In the genomic region with DNA sequence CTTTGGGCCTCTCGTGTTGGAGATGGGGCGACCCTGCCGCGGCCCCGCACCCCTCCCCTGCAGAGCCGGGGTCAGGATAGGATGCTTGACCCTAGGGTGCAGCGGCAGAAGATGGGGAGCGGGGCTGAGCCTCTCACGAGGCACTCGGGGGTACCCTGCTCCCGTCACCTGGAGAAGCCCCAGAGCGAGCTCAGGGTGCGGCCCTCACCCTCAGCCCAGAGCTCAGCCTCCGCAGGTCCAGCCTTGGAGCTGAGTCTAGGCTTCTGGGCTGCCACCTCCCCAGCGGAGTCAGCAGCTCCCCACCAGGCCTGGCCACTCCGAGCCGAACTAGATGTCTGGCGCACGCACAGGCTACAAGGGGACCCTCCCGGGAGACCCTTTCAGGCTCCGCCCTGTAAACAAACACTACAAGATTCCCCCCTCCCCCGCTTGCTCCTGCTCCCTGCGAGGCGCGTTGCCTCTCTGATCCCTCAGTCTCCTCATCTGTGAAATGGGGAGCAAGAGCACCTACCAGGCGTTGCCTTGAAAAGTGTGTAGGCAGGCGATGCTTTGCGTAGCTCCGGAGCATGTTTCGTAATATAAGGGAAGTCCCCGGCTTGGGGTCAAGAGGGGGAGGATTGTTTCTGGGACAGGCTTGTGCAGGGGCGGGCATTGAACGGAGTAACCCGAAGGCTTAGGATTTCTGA, we compare ENCODE assay signal across 8 mouse cellular contexts. TPM values are rescaled to one million over a fixed set of nuclear protein-coding genes. Genes with fewer than 3 reads are reported as not detected.
DNase-seq lines count a peak whose midpoint lies in the region; ATAC-seq and TF ChIP-seq lines count a peak whose summit lies in the region.

No protein-coding gene starts in this region.

- no peak for TF ChIP-seq CTCF in kidney, adult 2 months (conservative IDR thresholded peaks at IDR 0.05; ENCODE audit: insufficient read depth, insufficient read length, low read depth, low read length)

- no peaks in the 10 kb centered on the region for H3K9me3 ChIP-seq in heart, embryonic 11.5 days (replicated peaks; ENCODE audit: control insufficient read depth, low read length)
- no peaks in the 10 kb centered on the region for H3K9me3 ChIP-seq in limb, embryonic 11.5 days (ENCODE audit: control insufficient read depth, low read length)
- H3K9me3 ChIP-seq in stomach, embryonic 14.5 days (ENCODE audit: control insufficient read depth, low read depth, low read length): no peaks in the 10 kb centered on the region

- DNase-seq in kidney, adult 2 months: peak; percentile 24
- DNase-seq in kidney, adult 11 months: no peak
- peak; percentile 51 for DNase-seq in Muller cell, postnatal 12 days (ENCODE audit: inconsistent ontology term)
- DNase-seq in embryo, embryonic 10.5 days (ENCODE audit: low spot score): peak; percentile 75
- DNase-seq in limb, embryonic 11.5 days (ENCODE audit: low spot score): peak; percentile 74
- DNase-seq in mesoderm, embryonic 11.5 days (ENCODE audit: low read depth, low spot score): peak; percentile 63

- H3K9ac ChIP-seq in heart, embryonic 11.5 days (ENCODE audit: low read depth, low read length): peak overlapping the region; percentile 83
- H3K9ac ChIP-seq in limb, embryonic 11.5 days (ENCODE audit: low read length): peak overlapping the region; percentile 79
- H3K9ac ChIP-seq in stomach, embryonic 14.5 days (replicated peaks; ENCODE audit: low read depth, low read length): peak overlapping the region; percentile 61

- H3K36me3 ChIP-seq in kidney, adult 2 months (ENCODE audit: control insufficient read depth, insufficient read depth, low read length): no peaks in the 10 kb centered on the region
- 0 out of 2 replicates have a peak, but pooled peaks cover 2% of the 10 kb centered on the region for H3K36me3 ChIP-seq in heart, embryonic 11.5 days (ENCODE audit: control insufficient read depth, insufficient read depth, low read length)
- peaks cover 3% of the 10 kb centered on the region; the same call in 1 of the 2 replicates for H3K36me3 ChIP-seq in limb, embryonic 11.5 days (ENCODE audit: control insufficient read depth, insufficient read depth, low read length)
- H3K36me3 ChIP-seq in stomach, embryonic 14.5 days (ENCODE audit: control insufficient read depth, insufficient read depth, low read length): no peaks in the 10 kb centered on the region

- TF ChIP-seq POLR2A in kidney, adult 2 months (IDR thresholded peaks at IDR 0.05; ENCODE audit: low read depth, low read length): no peak

- WGBS in kidney, adult 2 months: 10% methylated on average over 34 of the region's 34 CpGs
- 5% methylated on average over 34 of the region's 34 CpGs for WGBS in heart, embryonic 11.5 days (ENCODE audit: insufficient replicate concordance)
- WGBS in limb, embryonic 11.5 days: 7% methylated on average over 34 of the region's 34 CpGs
- 5% methylated on average over 33 of the region's 34 CpGs for WGBS in stomach, embryonic 14.5 days

- no peaks in the 10 kb centered on the region for H3K27me3 ChIP-seq in kidney, adult 2 months (replicated peaks; ENCODE audit: control insufficient read depth, insufficient read depth, low read length)
- no peaks in the 10 kb centered on the region for H3K27me3 ChIP-seq in heart, embryonic 11.5 days (ENCODE audit: control insufficient read depth, insufficient read depth, low read length)
- no peaks in the 10 kb centered on the region for H3K27me3 ChIP-seq in limb, embryonic 11.5 days (ENCODE audit: control insufficient read depth, insufficient read depth, low read length)
- H3K27me3 ChIP-seq in stomach, embryonic 14.5 days (ENCODE audit: control insufficient read depth, insufficient read depth, low read length): no peaks in the 10 kb centered on the region

- H3K4me2 ChIP-seq in heart, embryonic 11.5 days: peak overlapping the region; percentile 95
- H3K4me2 ChIP-seq in limb, embryonic 11.5 days (ENCODE audit: low read depth, severe bottlenecking): peak overlapping the region; percentile 84
- H3K4me2 ChIP-seq in stomach, embryonic 14.5 days (replicated peaks; ENCODE audit: low read depth, low read length): peak overlapping the region; percentile 87

- peaks cover 2% of the 10 kb centered on the region; the same call in 1 of the 2 replicates for H3K4me1 ChIP-seq in kidney, adult 2 months (ENCODE audit: control insufficient read depth, insufficient read depth, low read length)
- H3K4me1 ChIP-seq in heart, embryonic 11.5 days (ENCODE audit: control insufficient read depth, insufficient read depth, low read length): peaks cover 31% of the 10 kb centered on the region
- H3K4me1 ChIP-seq in limb, embryonic 11.5 days (ENCODE audit: control insufficient read depth, insufficient read depth, low read length): peaks cover 27% of the 10 kb centered on the region
- H3K4me1 ChIP-seq in stomach, embryonic 14.5 days (ENCODE audit: control insufficient read depth, insufficient read depth, low read length): peaks cover 23% of the 10 kb centered on the region; the same call in 1 of the 2 replicates

- peak overlapping the region; percentile 65 for H3K4me3 ChIP-seq in kidney, adult 2 months (ENCODE audit: insufficient read depth, low read depth, low read length)
- H3K4me3 ChIP-seq in heart, embryonic 11.5 days (ENCODE audit: low read depth, low read length): peak overlapping the region; percentile 88
- H3K4me3 ChIP-seq in limb, embryonic 11.5 days (ENCODE audit: low read depth, low read length): peak overlapping the region; percentile 72
- H3K4me3 ChIP-seq in stomach, embryonic 14.5 days (ENCODE audit: low read depth, low read length): peak overlapping the region; percentile 80

- peak overlapping the region; percentile 15; the same call in 1 of the 2 replicates for H3K27ac ChIP-seq in kidney, adult 2 months (ENCODE audit: insufficient read depth, low read depth, low read length)
- peak overlapping the region; percentile 87 for H3K27ac ChIP-seq in heart, embryonic 11.5 days (ENCODE audit: low read depth, low read length)
- H3K27ac ChIP-seq in limb, embryonic 11.5 days (replicated peaks; ENCODE audit: low read depth, low read length): 0 out of 2 replicates have a peak overlapping the region, but pooled peaks have one; percentile 38
- H3K27ac ChIP-seq in stomach, embryonic 14.5 days (ENCODE audit: low read length): peak overlapping the region; percentile 28; the same call in 1 of the 2 replicates

- no peak; the same call in 1 of the 2 replicates for ATAC-seq in heart, embryonic 11.5 days (replicated peaks; ENCODE audit: insufficient number of reproducible peaks, low FRiP score, low TSS enrichment)
- peak; percentile 37 for ATAC-seq in limb, embryonic 11.5 days (ENCODE audit: insufficient number of reproducible peaks, low FRiP score, low TSS enrichment, low read depth)
- peak; percentile 21; the same call in 1 of the 2 replicates for ATAC-seq in stomach, embryonic 14.5 days (ENCODE audit: insufficient number of reproducible peaks, insufficient read depth, low FRiP score, low read depth)

RNA-seq across cellular contexts. Expression of a gene that starts 7.9 kb away (rescaled TPM):
- polyA plus RNA-seq in kidney, adult 2 months (2012; rRNA removed): 21.1 and 23.6 TPM in 2 replicates
- polyA plus RNA-seq in heart, embryonic 11.5 days (2014; fragmentation: Nextera tagmentation; extraction: Ambion mirVana): 8.3 and 9.3 TPM in 2 replicates
- polyA plus RNA-seq in limb, embryonic 11.5 days (2014; fragmentation: Nextera tagmentation; extraction: Ambion mirVana): 6.5 and 7.5 TPM in 2 replicates
- polyA plus RNA-seq in stomach, embryonic 14.5 days (2014; fragmentation: Nextera tagmentation; extraction: Ambion mirVana): 7.4 and 7.9 TPM in 2 replicates

RNA-seq across cellular contexts. Expression of a gene that starts 14.2 kb away (rescaled TPM):
- polyA plus RNA-seq in kidney, adult 2 months (2012; rRNA removed): 31.6 and 47.4 TPM in 2 replicates
- polyA plus RNA-seq in heart, embryonic 11.5 days (2014; fragmentation: Nextera tagmentation; extraction: Ambion mirVana): 212 and 221 TPM in 2 replicates
- 25.4 and 29.8 TPM in 2 replicates for polyA plus RNA-seq in limb, embryonic 11.5 days (2014; fragmentation: Nextera tagmentation; extraction: Ambion mirVana)
- 16.7 and 17.1 TPM in 2 replicates for polyA plus RNA-seq in stomach, embryonic 14.5 days (2014; fragmentation: Nextera tagmentation; extraction: Ambion mirVana)

RNA-seq across cellular contexts. Expression of a gene that starts 20.5 kb away (rescaled TPM):
- polyA plus RNA-seq in kidney, adult 2 months (2012; rRNA removed): 7.0 and 7.2 TPM in 2 replicates
- 32.9 and 40.9 TPM in 2 replicates for polyA plus RNA-seq in heart, embryonic 11.5 days (2014; fragmentation: Nextera tagmentation; extraction: Ambion mirVana)
- 21.2 and 21.5 TPM in 2 replicates for polyA plus RNA-seq in limb, embryonic 11.5 days (2014; fragmentation: Nextera tagmentation; extraction: Ambion mirVana)
- polyA plus RNA-seq in stomach, embryonic 14.5 days (2014; fragmentation: Nextera tagmentation; extraction: Ambion mirVana): 17.0 and 18.1 TPM in 2 replicates

RNA-seq across cellular contexts. Expression of a gene that starts 31.9 kb away (rescaled TPM):
- polyA plus RNA-seq in kidney, adult 2 months (2012; rRNA removed): not detected in 2 replicates
- 0.17 TPM in 1 of 2 replicates, not detected in the other for polyA plus RNA-seq in heart, embryonic 11.5 days (2014; fragmentation: Nextera tagmentation; extraction: Ambion mirVana)
- polyA plus RNA-seq in limb, embryonic 11.5 days (2014; fragmentation: Nextera tagmentation; extraction: Ambion mirVana): 0.33 and 0.34 TPM in 2 replicates
- 0.22 TPM in 1 of 2 replicates, not detected in the other for polyA plus RNA-seq in stomach, embryonic 14.5 days (2014; fragmentation: Nextera tagmentation; extraction: Ambion mirVana)

RNA-seq across cellular contexts. Expression of a gene that starts 32.8 kb away (rescaled TPM):
- polyA plus RNA-seq in kidney, adult 2 months (2012; rRNA removed): 0.14 TPM in 1 of 2 replicates, not detected in the other
- polyA plus RNA-seq in heart, embryonic 11.5 days (2014; fragmentation: Nextera tagmentation; extraction: Ambion mirVana): 0.31 and 0.51 TPM in 2 replicates
- 3.3 and 4.0 TPM in 2 replicates for polyA plus RNA-seq in limb, embryonic 11.5 days (2014; fragmentation: Nextera tagmentation; extraction: Ambion mirVana)
- 0.46 and 1.4 TPM in 2 replicates for polyA plus RNA-seq in stomach, embryonic 14.5 days (2014; fragmentation: Nextera tagmentation; extraction: Ambion mirVana)

Comparison
In these comparisons a context has a peak if more than half of its experiments do, and no peak if none do; other contexts are left out.
1. H3K27ac ChIP-seq: peak in every context shown above with its lines; median percentile 87 in heart, embryonic 11.5 days; 38 in limb, embryonic 11.5 days; 28 in stomach, embryonic 14.5 days; 15 in kidney, adult 2 months.